Mouse (Mus musculus): Measurements from ENCODE around the gene Adamts16.
"Not testable (repeated sequence)": the region's sequence is repeated elsewhere in the genome, so short reads cannot be mapped to it uniquely, and the experiment has no call there.

Gene Adamts16

DNA sequence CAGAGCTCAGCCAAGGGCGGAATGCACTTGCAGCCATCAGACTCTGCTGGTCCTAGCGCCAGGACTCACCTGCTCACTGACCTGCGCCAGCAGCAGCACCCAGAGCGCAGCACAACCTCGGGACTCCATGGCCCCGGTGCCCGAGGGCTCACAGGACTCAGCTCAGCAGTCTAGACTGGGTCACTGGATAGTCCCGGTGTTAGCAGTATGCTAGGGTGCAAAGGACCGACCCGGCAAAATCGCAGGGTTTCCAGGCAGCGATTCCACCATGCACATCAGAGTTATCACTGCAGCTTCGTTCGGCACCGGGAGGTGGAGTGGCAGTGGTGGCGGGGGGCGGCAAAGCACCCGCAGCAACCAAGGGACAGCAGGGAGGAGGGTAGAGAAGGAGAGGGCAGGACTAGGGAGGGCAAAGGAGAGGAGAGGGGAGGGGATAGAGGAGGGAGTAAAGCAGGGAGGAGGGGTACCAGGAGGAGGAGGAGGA is at the start of gene Adamts16:
TSS of gene Adamts16 (minus strand) at position 391 of the 484 bp plus-strand sequence.
- DNase-seq (ENCODE audit: low spot score in 2 of 2): peak; percentile 13 to 33

DNA sequence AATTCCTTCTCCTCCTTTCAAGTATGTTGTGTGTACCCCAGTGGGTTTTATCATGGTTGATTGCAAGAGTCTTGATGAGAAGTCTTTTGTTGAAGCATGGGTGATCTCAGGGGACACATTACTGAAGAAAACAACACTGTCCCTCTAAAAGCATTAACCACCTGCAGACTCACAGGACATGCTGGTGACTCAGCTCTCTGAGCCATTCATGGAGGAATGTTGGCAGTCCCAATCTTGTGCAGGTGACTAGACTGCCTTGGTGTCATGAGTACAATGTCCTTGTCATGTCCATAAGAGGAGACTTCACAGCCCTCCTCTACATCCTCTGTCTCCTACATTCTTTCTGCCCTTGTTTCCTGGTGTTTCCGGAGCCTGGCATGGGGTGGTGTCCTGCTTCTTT is 45.5 kb upstream of the Adamts16 start:
- no peak for DNase-seq (ENCODE audit: low spot score in 2 of 2)

DNA sequence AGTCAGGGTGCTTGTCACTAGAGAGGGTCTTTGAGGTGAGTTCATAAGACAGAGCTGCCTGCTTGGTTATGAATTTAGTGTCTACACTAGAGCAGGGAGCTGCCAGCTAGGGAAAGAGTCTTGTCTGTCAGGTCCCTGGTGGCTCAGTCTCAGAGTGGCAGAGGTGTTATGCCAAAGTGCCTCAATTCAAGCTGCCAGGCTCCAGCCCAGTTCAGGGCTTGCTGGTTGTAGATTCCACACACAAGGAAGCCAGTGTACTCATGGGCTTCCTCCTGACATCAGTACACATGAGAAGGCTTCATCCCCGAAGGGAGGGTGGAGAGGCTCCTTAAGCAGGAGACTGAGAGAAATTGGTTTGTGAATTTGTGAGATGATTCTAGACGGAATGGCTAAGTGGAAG is 43.4 kb upstream of the Adamts16 start:
- no peak for DNase-seq (ENCODE audit: low spot score in 2 of 2)

DNA sequence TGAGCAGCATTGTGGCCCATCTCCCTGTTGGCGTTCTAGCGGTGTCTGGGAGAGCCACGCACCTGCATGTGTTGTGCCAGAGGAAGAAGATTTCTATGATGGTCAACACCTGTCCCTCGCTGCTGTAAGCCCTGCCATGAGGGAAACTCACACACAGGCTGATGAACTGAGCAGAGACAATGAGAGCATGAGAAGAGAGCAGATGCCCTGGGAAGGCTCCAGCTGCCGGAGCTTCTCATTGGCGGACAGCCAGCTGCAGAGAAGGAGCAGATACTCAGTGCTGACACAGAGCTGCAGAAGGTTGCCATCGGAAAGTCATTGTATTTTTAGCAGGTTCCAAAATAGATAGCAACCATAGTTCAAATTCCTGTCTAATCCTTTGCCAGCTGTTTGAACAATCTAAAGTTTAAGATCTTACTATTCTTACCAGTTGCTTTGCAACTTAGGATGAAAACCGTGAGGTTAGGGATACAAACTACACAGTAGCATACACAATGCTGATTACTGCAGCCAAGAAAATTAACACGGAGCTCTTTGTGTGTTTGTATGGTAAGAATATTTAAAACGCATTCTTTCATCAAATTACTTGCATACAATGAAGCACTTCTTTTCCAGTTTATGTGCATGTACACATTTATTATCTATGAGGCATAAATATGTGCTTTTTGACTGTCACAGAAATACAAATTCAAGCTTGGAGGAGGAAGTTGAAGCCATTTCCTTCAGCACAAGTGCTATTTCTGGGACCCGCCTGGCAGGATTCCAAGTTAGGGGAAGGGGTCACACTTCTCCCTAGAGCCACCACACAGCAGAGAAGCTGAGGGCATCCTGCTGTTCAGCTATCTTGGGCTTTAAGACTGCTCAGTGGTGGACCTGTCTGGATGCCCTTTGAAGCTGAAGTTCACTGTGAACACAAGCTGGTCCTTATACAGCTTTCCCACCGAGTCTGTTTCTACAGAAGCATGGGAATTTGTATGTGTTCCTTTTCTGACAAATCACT is 42.6 kb upstream of the Adamts16 start:
- DNase-seq (ENCODE audit: low spot score in 2 of 2): peak; percentile 73 to 74

DNA sequence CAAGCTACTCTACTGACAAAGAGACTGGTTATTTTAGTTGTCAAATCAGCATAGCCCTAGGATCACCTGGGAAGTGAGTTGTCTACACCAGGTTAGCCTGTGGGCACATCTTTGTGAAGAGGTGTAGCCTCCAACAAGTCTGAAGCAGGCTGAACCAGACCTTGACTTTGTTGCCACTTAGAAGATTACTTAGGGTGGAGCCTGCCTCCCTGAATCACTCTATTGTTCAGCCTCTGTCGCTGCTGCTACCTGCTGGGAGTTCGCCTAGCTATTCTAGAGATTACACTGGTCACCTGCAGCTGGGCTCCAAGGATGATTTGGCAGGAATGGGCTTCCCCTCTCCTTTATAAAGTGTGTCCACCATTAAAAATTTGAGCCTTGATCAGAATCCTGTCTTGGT is 38.4 kb upstream of the Adamts16 start:
- DNase-seq (ENCODE audit: low spot score in 2 of 2): not testable (repeated sequence)

DNA sequence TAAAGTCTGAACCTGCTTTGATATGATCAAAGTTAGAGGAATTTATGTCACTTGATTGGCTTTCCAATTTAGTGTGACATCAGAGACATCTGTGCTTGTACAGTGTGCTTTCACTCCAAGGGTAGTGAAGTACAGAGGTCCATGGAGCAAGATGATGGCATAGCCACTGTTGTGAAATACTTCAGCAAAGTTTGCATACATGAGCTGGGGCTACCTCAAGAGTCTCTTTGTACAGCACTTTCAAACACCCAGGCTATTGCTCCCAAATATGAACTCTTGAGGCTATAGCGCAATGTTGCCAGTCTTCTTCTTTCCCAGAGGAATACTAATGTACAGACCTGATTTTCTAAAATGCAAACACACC is 35.9 kb upstream of the Adamts16 start:
- no peak for DNase-seq (ENCODE audit: low spot score in 2 of 2)

DNA sequence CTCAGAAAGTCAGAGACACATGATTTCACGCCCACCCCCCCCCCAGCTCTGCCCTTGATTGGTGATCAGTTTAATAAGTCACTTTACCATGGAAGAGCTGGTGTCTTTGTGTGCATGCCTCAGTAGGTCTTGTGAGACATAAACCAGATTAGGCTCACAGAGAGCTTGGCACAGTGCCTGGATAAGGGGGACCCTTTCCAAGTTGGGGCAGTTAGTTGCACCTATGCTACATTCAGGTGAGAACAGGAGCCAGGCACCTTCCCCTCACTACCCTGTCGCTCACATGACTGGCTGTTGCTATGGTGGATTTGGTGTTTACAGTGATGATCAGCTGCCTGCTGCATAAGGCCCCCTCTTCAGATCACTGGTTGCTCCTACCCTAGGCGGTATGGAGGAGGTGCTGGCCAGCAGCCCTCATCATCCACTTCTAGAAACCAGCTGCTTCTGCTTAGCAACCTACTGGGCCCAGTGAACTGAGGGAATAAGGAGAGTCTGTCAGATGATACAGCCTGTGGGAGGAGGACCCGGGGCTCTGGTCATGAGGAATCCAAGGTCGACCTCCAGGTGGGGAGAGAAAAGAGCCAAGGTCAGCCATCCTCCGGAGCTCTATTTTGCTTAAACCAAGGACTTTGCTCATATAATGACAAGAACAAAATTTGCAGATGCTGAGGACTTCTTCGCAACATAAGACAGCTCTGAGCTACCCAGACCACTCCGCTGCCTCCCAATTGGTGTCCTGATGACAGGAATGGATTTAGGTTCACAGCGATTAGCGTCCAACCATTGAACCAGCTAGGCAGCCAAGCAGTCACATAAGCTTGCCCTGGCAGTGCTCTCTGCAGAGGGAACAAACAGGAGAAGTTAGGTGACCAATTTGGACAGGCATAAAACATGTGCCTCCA is 35.3 kb upstream of the Adamts16 start:
- DNase-seq (ENCODE audit: low spot score in 2 of 2): peak in 1 of 2 experiments; percentile 12

DNA sequence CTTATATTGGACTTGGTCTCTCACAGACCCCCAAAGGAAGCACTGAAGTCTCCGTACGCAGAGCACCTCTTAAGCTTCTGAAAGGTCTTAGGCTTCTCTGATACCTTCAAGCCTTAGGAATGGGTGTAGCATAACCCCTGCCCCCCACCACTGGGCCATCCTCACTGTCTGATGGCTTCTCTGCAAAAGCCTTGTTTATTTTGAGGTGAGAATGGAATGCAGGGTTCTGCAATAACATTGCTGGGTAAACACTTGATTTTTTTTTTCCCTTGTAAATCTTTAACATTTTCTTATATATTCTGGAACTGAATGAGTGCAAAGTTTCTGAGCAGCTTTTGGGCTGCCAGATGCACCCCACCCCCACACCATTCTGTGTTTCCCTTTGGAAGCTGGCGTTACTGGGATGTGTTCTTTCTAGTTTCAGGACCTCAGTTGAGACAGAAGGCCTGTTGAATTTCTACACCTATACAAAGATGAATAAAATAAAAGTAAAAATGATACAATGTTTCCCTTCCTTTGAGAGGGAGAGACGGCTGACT is 33.9 kb upstream of the Adamts16 start:
- no peak for DNase-seq (ENCODE audit: low spot score in 2 of 2)

DNA sequence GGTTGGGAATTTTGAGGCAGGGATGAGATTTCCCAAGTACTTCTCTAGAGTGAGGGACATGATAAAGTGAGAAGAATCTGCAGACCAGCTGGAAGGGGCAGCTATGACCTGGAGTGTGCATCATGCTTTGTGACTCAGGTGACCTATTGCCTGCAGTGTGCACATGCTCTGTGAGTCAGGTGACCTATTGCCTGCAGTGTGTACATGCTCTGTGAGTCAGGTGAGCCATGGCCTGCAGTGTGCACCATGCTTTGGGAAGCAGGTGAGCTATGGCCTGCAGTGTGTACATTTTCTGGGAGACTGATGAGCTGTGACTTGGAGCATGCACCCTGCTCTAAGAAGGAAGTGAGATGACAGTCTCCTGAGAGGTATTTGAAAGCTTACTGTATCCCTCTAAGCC is 33.1 kb upstream of the Adamts16 start:
- DNase-seq (ENCODE audit: low spot score in 2 of 2): no peak

DNA sequence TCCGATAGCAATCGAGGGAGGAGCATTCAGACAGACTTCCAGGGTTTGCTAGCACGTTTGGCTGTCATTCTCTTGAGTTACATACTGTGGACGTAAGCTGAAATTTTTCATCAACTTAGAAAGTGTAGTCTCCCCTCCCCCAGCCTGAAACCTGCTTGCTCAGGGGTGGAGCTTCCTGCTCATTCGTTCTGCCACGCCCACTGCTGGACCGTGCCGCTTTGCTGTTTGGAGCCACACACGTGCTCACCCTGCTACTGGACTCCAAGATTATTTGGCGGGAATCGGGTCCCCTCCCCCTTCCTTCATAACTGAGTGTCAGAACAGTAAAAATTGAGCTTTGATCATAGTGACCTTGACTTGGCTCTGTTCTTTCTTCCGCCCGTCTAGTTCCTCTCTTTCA is 32.2 kb upstream of the Adamts16 start:
- DNase-seq (ENCODE audit: low spot score in 2 of 2): not testable (repeated sequence)

DNA sequence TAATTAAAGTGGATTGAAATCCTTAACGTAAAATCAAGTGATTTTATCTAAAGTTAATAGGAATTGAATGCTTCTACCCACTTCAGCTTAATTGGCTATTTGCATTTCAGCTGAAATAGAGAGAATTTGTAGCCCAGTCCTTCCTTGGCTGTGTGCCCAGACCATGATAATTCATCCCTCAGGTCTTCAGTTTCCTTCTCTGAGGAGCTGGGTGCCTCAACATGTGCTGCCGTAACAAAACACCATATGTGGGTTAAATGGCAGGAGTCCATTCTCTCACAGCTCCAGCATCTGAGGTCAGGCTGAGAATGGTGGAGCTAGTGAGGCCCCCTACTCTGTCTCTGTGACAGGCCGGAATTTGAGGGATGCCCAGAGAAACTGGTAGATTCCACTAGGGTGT is 29.4 kb upstream of the Adamts16 start:
- DNase-seq (ENCODE audit: low spot score in 2 of 2): no peak

DNA sequence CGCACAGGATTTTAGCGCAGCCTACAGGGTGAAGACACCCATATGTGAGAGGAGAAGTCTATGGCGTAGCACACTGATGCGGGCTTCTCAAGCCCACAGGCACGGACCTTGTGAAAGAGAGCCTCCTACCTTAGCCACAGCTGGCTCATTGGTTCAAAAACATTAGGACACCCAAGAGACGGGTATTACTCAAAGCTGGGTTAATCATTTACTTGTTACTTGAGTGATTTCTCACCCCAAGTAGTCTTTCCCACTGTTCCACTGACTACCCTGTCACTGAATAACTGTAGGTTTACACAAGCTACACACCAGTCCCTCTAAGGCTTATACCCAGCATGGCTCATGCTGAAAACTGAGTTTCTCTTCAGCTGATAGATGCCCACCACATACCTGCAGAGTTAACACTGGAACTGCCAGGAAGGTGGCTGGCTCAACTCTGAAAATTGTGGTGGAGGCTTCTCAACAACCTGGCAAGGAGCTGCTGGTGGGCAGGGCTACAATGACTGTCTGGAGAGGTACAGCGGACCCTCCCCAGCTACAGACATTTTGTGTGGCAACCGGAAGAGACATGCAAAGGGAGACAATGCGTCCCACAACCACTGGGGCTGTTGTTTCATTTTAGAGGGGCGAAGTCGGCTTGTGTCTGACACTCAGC is 25.5 kb upstream of the Adamts16 start:
- DNase-seq (ENCODE audit: low spot score in 2 of 2): no peak

DNA sequence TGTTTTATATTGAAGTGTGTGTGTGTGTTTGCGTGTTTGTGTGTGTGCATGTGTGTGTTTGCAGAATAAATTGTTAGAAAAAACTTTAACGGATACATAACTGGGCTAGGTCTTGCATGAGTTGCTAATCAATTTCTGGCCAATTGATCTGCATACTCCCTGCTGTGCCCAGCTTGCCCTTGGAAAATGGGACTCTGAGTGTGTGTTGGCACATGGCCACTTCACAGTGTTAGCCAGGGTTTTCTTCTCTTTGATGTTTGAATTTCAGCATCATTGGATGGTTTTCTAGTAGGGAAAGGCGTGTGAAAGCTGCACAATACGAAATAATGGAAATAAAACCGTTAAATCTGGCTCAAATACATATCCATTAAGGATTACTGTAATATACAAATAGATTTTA is 24.3 kb upstream of the Adamts16 start:
- no peak for DNase-seq (ENCODE audit: low spot score in 2 of 2)

DNA sequence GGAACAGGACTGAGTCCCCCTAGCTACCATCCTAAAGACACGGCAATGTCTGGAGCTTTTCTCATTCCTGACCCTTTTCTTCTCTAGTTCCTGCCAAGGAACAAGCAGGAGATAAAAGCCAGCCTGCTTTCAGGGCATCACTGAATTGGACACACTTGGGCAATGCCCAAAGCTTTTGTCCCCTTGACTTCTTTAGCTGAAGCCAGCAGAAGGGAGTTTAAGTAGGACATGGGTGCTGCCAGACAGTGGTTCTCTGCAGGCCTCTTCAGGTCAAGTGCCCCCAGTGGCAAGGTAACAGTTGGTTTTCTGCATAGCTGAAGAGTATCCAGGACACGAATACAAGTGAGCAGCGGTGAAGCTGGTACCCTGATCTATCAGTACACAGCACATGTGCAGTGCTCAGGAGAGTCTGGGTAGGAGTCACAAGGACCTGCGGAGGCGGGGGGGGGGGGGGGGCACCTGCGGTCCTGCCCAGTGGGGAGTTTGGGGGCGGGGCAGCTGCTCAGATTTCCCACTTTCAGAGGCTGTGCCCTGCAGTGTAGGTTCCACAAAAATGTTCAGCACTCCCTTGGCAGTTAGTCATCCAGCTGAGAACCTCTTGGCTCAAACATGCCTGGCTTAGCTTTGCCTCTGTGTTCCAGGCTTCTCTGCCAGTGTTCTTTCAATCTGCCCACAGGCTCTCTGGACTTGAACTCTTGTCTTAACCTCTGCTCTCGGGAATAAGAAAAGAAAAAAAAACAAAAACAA is 20.7 kb upstream of the Adamts16 start:
- peak in 1 of 2 experiments; percentile 11 for DNase-seq (ENCODE audit: low spot score in 2 of 2)

DNA sequence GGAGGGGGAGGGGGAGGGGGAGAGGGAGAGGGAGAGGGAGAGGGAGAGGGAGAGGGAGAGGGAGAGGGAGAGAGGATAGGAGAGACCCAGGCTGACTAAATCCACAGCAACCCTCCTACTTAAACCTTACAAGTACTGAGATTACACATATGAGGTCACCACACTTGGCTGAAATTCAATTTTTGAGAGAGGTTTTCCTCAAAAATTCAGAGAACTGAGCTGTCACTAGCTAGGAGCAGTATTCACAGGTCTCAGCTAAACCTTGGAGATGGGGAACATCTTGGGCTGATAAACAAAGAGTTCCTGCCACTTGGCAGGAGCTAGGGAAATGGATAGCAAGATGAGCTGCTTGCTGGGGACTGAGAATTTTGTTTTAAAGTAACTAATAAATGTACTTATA is 12.0 kb upstream of the Adamts16 start:
- no peak for DNase-seq (ENCODE audit: low spot score in 2 of 2)

DNA sequence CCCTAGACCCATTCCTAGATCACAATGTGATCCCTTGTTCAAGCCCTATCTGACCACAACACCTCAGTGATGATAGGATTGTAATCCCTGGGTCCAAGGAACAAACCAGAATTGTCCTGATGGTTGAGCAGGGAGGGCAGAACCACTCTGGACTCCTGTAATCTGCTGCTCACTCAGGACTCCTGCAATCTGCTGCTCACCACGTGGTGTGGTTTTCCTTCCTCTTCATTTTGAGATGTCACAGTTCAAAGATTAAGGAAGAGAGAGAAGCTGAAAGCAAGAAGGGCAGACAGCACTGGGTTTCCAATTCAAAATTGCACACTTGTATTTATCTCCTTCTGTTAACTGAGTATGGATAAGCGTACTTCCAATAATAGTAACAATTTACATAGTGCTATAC is 5.3 kb upstream of the Adamts16 start:
- DNase-seq (ENCODE audit: low spot score in 2 of 2): no peak

DNA sequence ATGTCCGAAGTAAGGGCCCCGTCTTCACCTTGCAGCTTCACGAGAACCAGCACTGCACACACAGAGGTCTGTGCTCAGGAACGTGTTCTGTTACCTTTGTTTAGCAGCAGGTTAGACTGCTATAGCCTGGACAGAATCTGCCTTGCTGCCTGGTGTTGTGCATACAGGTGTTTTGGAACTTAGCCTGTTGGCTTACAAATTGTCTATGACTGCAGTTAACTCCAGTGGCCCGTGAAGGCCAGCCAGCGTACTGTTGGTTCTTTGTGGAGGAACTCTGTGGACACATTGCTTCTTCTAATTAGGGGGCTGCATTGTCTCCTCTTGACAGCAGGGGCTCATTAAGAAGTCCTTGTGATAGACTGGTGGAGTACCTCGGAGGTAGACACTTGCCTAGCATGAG is 3.9 kb upstream of the Adamts16 start:
- no peak for DNase-seq (ENCODE audit: low spot score in 2 of 2)

DNA sequence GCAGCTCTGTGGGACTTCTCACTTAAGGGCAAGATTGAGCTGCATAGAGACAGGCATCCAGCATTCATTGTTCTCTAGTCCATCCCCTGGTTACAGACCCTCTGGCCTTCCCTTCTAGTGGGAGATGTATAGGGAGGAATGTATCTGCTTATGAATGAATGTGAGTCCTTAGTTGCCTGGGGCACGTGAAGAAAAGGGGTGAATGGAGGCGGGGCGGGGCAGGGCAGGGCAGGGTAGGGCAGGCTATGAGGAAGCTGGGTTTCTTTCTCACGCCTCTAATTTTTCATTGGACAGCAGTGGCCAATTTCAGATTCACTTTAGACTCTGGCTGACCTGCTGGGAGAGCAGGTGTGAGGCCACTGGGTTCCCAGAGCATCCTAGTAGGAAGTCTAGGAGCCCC is 515 bp upstream of the Adamts16 start:
- no peak for DNase-seq (ENCODE audit: low spot score in 2 of 2)

DNA sequence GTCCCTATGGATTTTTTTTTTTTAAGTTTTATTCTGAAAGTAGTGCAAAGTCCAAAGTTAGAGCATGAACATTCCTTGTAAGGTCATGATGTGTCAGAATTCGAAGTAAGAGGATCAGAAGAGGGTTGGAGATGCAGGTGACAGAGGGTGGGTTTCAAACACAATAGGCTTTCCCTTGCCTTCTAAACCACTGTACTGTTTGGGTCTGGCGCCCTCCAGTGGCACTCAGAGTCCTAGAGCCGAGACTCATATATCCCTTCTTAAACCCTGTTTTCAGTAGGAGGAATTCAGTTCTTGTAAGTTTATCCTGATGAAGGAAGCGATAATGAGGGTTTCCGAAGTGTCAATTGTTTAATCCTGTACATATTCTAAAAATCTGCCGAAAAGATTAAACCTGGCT is 1.4 kb downstream of the Adamts16 start:
- DNase-seq (ENCODE audit: low spot score in 2 of 2): peak; percentile 89

DNA sequence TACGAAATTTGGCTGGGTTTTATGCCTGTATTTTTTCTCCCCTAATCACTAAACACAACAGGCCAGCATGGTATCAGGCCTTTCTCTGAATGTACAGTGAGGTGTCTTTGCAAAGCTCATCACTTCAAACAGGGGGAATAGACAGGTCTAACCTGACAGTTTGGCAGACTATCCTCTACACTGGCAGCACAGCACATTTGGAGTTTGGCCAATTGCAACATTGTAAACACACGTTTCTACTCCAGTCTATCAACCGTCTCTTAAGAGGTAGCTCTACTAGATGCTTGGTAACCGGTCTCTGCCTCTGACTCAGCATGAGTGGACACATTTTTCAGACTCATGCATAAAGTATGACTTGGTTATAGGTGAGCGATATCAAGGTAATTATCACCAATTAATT is 4.0 kb downstream of the Adamts16 start:
- DNase-seq (ENCODE audit: low spot score in 2 of 2): no peak

DNA sequence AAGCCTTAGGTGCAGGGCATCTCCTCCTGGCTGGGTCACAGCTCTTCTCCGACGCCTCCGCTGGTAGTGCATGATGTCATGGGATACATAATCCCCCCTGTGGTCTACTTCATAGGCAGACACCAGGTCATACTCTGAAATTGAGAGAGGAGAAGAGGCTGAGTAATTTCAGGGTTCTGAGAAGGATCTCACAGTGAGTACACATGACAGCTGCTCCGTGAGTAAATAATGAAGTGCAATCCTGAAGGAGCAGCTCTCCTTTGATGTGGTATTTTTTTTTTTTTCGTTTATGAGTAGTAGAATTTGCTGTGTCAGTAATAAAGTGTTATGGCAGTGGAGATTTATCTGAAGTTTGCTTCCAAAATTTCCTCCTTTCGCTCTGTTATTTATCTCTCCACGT is 5.4 kb downstream of the Adamts16 start:
- DNase-seq (ENCODE audit: low spot score in 2 of 2): no peak
